Mouse (Mus musculus) heart, adult 2 months (tissue): Measurements from ENCODE around the gene Ano2.

Source experiments
- CTCF ChIP-seq: fragments of 200-600 bp; IDR thresholded peaks from 2 replicates; pipeline ENCODE4 v1.8.1; 2022; ENCODE audit warnings: antibody characterized with exemption, mild to moderate bottlenecking, moderate library complexity
- EP300 ChIP-seq: fragments of 200-500 bp; IDR thresholded peaks from 2 replicates; pipeline ENCODE4 v1.6.1; 2011; ENCODE audit warnings: low read depth, low read length, control low read depth; ENCODE audit not compliant: insufficient read depth
- POLR2A ChIP-seq: fragments of 200-500 bp; IDR thresholded peaks from 2 replicates; pipeline ENCODE4 v1.6.1; 2011; ENCODE audit warnings: mild to moderate bottlenecking, low read depth, low read length, control low read depth; ENCODE audit not compliant: insufficient read depth

GRCm38 (mm10) chr6:126048206-126048605 is 358.0 kb downstream of the Ano2 start:
- TF ChIP-seq CTCF (no peak), POLR2A (no peak), EP300 (no peak)
